Mouse (Mus musculus) heart, postnatal 0 days (tissue): ENCODE results near the gene Hmbs.

Experiments used
- CTCF ChIP-seq: IDR thresholded peaks from 2 replicates; pipeline ENCODE4 v1.5.1; 2016; ENCODE audit warnings: antibody characterized with exemption, control low read depth, low read depth
- EP300 ChIP-seq: IDR thresholded peaks from 2 replicates; pipeline ENCODE4 v1.6.1; 2016; ENCODE audit warnings: antibody characterized with exemption, low read depth

DNA sequence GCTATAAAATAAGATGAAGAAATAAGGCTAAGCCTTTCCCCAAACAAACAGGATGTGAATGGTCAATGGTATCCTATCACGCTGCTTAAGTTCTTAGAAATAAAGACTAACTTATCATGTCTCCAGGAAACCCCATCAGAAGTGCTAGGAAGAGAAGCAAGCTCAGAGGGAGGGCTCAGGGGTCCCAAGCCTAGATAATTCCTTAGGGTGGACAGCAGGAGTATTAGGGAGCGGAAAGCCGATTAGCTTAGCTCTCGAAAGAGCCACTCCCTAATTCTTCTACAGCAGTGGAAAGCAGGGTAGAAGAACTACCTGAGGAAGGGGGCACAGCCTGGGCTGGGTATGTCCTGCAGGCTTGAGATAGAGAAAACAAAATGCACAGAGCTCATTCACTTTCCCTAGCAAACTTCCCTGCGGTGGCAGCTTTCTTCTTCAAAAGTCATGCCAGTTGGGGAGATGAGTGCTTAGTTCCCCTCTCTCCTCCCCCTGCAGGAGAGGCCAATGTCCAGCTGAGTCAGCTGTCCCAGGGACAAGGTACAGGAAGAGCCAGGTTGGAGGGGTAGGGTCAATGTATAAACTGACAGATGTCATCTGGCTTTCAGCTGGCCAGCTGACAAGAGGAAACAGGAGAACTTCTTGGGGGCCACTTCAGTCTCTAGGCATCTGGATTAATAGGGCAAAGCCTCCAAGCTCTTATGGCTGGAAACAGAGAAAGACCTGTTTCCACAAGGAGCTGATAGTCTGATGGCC lies 25.8 kb downstream of the Hmbs start:
- TF ChIP-seq EP300 (no peak), CTCF (no peak)
